Mouse (Mus musculus): ENCODE data around the gene Ube2s.
"Not testable (repeated sequence)": the region's sequence is repeated elsewhere in the genome, so short reads cannot be mapped to it uniquely, and the experiment has no call there.

The Ube2s gene

DNA sequence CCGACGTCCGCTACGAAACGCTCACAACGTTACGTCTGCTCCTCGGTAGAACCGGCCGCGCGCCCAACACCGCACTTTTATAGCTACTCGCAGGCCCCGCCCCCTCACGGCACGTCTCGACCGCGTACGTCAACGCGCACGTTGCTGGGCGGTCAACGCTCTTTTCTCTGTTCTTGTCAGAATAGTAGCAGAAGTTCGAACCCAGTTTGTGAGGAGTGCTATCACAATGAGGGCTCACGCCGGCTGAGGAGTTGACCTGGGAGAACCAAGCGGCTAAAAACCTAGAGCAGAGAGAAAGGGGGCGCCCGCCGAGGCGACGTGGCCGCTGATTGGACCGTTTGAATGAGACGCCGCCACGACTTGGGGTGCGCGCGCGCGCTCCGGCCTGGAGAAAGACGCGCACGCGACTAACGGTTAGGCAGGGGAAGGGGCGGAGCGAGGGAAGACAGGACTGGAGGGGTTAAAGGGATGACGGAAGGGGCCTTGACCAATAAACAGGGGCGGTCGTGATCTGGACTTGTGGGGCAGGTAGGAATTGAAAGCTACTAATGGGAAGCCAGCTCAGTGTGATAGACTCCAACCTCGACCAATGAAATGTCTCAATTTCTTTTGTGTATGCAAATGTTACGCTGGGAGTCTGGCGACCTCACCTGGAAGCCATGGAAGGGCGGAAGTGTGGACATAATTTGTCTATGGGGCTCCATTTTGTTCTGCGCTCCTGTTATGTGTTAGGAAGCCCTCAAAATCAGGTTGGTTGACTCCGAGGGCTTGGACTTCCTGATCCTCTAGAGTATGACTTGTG is at the start of gene Ube2s:
Gene Ube2s (minus strand): TSS at position 288 of the 802 bp plus-strand sequence.
- peak; percentile 97 for DNase-seq (ENCODE audit: low spot score)

DNA sequence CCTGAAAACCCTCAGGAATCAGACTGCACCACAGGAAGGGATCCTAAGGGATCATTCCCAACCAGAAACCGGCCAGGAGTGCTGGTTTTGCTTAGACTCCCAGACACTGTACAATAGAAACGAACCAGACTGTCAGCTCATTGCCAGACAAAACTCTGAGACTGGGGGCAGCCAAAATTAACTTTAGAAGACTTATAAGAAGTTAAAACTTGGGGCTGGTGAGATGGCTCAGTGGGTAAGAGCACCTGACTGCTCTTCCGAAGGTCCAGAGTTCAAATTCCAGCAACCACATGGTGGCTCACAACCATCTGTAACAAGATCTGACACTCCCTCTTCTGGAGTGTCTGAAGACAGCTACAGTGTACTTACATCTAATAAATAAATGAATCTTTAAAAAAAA is 48.5 kb upstream of the Ube2s start:
- not testable (repeated sequence) for DNase-seq (ENCODE audit: low spot score)

DNA sequence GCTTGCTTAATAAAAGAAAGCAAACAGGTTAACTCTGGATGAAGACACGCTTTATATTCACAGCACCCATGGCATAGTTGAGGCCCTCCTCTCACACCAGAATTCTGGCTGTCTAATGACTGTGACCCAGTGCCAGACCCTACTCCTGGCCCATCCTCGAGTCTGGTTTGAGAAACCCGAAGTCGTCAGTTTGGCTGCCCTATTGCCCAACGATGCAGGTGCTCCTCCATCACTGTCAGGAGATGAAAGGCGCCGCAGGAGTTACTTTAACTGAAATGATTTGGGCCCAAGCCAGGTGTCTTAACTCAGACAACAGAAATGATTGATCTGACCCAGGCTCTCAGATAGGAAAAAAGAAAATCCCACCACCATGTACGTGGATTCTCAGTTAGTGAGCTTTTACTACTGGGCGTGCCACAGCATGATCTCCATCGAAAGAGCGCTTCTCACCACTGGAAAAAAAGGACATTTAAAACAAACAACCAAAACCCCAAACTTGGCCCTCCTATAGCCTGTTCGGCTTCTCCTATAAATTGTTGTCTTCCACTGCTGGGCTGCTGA is 47.1 kb upstream of the Ube2s start:
- DNase-seq (ENCODE audit: low spot score) = no peak

DNA sequence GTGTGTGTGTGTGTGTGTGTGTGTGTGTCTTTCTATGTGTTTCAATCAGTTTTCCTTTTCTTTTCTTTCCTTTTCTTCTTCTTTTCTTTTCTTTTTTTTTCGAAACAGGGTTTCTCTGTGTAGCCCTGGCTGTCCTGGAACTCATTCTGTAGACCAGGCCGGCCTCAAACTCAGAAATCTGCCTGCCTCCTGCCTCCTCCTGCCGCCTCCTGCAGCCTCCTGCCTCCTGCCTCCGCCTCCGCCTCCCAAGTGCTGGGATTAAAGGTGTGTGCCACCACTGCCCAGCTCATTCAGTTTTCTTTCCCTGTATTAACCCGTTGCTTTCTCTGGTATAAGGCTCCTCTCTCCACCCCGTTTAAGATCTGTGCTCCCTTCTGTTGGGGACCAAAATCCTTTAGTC is 44.9 kb upstream of the Ube2s start:
- no peak for DNase-seq (ENCODE audit: low spot score)

DNA sequence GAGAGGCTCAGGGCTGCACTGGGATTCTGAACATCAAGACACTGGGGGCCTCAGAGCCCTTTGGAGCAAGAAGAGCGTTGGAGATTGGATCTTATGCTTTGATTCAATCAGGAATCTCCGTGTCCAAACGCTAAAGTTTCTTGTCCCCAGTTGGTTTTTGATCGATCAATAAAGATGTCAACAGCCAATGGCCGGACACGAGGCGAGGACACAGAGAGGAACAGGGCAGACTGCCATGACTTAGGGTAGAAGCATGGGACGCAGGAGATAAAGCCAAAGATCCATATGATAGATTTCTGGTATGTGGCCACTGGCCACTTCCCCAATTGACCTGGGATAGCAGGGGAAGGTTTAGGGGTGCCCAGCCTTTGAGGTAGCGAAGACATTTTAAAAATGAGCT is 44.1 kb upstream of the Ube2s start:
- no peak for DNase-seq (ENCODE audit: low spot score)

DNA sequence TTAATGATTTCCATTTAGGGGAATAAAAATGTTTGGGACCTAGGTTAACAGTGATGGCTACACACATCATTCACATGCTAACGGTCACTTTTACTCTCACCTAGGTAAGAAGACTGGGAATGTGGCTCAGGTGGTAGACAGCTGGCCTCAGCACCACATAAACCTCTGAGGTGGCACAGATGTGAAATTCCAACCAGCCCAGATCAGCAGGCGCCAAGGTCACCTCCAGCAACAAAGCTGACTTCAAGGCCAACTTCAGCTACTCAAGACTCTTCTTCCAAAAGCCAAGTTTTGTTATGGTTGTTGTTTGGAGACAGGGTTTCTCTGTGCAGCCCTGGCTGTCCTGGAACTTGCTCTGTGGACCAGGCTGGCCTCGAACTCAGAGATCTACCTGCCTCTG is 41.2 kb upstream of the Ube2s start:
- DNase-seq (ENCODE audit: low spot score) = no peak

DNA sequence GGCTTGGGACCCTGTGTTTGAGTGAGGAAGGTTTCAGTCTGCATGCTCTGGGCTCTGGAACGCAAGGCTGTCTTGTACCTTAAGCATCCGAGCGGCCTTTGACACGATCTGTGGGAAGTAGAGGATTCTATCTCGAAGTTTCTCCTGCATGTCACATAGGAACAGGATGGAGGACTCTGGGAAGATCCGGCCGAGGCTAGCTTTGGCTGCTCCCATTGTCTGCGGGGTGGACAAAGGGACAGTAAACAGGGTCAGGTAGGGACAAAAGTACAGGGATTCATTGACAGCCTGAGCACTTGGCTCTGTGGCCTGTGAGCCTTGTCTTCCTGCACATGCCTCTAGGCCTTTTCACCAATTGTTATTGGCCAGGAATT is 38.9 kb upstream of the Ube2s start:
- DNase-seq (ENCODE audit: low spot score) = no peak

DNA sequence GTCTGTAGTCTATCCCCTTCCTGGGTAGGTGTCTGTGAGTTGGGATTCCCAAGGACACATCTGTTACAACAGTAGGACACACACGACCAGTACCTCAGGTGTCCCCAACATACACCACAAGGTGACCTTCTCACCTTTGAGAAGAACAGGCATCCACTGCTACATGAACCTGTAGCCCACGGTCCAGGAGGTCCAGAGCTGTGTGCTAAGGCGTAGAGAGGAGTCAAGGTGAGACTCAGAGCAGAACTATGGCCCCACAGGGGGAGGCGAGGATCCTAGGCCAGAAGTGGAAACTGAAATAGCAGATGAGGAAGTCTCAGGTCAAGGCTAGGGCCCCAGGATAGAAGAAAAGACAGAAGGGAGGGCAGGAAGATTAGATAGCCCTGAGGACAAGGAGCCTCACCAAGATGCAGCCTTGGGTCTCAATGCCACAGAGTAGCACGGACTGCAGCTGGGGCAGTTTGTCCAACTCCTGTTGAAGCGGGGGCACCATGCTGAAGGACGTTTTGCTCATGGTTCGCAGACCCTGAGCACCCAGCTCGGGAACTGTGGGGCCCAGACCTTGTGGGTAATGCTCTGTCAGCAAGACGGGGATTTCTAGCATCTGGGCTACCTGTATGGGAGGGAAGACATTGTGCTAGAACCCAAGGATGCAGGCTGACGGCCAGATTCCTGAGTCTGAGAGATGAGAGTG is 38.4 kb upstream of the Ube2s start:
- no peak for DNase-seq (ENCODE audit: low spot score)

DNA sequence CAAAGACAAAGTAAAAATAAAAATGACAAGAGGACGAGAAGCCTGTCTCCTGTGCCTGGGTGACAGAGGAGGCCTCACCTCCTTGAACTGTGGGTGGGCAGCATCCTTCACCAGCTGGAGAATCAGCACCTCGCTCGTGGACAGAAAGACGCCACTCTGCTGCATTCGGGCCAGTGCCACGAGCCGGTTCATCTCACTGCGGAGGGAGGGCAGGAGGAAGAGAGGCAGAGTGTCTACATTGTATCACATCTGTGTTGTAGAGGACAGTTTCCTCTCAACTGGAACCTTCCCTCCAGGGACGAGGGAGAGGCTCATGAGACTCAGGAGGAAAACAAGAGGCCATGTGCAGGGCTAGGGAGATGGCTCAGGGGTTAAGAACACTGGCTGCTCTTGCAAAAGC is 37.0 kb upstream of the Ube2s start:
- no peak for DNase-seq (ENCODE audit: low spot score)

DNA sequence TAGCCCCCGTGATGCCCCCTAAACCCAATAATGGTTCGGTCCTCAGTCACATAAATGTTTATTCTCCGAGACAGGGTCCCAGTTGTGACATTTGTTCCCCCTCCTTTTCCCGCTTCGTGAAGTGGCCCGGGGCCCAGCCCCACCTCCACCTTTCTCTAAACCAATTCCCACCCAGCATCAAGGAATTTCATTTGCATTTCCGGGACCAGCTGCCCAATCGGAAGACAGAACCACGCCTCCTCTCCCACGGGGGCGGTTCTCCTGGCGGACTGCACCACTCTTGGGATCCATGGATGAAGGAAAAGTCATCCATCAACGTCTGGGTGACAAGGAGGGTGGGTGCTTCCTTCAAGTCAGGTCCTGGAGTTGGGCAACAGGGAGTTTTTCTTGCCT is 32.5 kb upstream of the Ube2s start:
- DNase-seq (ENCODE audit: low spot score) = no peak

DNA sequence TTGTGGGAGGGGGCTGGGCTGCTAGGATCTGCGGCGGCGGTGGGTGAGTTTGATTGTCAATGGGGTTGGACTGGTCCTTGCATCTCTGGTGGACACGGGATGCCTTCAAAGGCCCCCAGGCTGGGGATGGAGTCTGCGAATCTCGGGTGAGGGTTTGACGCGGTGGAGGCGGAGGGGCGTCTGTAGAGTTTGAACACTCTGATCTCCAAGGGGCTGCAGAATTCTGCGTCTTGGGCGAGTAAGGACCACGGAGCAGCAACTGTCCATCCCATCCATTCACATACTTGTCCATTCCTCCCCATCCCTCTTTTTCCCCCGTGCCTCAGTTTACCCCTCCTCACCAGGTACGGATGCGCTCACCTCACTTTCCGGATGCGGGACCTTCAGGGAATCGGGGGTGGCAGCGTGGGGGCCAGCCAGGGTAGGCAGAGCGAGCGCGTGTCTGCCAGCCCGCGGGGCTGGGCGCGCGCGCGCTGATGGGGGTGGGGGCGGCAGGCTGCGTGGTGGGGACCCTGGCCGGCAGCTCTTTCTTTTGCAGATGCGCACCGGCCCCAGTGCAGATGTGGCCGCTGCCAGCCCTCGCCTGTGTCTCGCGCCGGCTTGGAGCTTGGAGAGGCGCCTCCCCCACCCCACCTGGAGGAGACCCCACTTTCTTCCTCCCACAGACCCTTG is 32.0 kb upstream of the Ube2s start, which contains the start of gene Shisa7:
Gene Shisa7 (minus strand): TSS at position 452 of the 672 bp plus-strand sequence.
- no peak for DNase-seq (ENCODE audit: low spot score)

DNA sequence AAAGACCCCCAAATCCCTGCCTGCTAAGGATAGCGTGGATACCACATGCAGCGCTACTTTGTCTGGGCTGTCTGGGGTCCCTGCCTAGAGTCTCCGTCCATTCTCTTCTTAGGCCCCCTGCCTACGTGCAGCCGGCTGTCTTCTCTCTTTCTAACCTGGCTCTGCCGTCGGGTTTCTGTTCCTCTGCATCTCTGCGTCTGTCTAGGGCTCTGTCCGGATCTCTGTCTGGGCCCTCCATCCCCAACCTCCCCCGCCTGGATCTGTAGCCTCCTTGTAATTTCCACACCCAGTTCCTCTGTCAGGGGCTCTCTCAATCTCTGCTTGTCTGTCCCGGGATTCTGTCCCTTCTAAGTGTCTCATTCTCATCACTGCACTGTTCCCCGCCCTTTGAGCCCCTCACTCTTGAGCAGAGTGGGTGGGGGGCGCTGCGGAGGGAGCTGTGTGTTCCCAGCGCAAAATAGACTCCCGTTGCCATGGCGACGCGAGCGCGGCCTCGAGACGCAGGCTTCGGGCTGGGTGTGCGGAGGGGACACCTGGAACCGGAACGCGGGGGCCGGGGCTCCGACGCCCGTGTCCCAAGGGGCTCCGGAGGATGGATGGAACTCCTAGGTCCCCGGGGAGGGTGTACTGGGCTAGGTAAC is 31.3 kb upstream of the Ube2s start:
- no peak for DNase-seq (ENCODE audit: low spot score)

DNA sequence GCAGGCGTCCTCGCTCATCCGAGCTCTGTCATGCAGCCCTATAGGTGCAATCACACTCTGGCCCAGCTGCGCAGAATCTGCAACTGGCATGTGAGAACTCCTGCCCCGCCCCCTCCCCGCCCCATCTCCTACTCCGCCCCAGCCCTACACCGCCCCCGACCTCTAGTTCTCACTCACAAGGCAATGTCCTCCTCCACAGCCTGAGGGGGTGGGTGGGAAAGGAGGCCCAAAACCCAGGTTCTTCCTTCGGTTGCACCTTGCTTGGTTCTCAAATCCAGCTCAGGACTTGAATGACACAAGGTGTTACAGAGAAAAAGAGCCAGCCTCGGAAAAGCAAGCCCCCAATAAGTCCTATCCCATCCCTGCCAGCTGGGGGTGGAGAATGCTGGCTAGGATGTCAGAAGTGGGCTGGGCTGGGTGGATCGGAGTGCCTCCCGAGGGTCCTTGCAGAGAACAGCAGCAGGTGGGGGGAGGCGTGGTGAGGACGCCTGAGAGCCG is 30.3 kb upstream of the Ube2s start:
- no peak for DNase-seq (ENCODE audit: low spot score)

DNA sequence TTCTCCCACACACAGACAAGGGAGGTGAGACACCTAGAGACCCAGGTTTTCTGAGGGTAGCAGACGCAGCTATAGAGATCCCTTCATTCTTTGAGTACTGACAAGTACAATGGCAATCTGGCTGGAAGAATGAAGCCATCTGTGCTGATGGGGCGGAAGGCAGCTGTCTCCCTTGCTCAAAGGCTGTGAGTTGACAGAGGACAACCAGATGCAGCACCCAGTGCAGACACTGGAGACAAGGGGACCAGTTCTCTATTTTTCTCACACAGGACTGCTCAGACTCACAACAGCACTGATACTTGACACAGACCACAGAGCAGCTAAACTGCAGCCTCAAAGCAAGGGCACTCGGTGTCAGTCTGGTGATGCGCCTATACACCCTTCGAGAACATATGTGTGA is 29.7 kb upstream of the Ube2s start:
- no peak for DNase-seq (ENCODE audit: low spot score)

DNA sequence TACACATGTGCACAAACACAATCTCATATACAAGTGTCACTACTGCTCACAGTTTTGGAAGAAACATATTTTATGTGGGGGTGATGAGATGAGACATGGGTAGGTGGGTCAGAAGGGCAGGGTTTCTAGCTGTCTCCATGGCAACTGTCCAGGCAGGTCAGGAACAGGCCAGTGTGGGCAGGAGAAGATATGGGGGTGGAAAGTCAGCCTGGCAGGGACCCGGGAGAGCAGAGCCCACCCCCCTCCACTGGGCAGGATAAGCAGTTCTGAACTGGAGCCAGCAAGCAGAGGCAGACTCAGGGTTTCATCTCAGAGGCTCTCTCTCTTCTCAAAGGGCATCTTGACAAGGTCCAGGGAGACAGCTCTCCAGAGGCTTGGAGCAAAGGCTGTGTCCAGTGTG is 25.2 kb upstream of the Ube2s start:
- DNase-seq (ENCODE audit: low spot score) = no peak

DNA sequence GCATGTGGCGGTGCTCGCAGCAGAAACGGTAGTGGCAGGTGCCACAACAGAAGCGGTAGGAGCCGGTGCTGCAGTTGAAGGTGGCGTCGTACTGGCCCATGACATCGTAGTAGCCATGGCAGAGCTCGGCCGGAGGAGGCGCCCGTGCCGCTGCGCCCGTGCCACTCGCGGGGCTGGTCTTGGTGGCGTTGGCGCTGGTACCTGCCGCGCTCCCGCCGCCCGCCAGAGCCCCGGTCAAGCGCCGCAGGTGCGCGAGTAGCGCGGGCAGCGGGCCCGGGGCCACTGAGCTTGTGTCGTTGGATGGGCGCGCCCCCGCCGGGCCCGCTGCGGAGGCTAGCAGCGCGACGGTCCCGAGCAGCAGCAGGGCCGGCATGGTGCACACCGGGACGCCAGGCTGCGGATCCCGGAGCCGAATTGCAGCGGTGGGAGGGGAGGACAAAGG is 24.0 kb upstream of the Ube2s start:
- DNase-seq (ENCODE audit: low spot score) = no peak

DNA sequence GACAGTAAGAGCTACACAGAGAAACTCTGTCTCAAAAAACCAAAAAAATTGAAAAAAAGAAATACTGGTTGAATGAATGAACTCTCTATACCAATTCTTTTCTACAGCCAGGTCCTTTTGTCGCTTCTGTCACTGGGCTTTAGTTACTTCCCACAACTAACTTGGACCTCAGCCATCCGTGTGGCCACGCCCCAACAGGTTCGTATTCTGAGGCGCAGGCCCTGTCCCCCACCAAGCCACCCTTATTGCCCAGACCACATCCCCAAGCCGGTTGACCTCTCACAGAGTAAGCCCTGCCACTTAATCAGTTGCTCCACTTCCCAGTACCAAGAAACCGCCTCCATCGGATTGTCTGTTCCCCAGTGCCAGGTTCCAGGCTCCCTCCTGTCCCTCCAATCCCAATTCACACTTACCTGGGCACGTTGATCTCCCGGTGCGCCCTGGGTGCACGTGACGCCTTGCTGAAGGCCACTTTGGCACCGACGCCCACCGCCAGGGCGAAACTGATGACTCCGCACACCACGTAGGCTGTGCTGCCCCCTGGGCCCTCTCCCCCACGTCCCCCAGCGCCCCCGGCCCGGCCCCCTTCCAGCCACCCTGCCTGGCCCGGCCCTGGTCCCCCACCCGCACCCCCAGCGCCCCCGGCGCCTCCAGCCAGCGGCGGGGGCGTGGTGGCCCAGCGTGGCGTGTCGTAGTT is 23.4 kb upstream of the Ube2s start:
- no peak for DNase-seq (ENCODE audit: low spot score)

DNA sequence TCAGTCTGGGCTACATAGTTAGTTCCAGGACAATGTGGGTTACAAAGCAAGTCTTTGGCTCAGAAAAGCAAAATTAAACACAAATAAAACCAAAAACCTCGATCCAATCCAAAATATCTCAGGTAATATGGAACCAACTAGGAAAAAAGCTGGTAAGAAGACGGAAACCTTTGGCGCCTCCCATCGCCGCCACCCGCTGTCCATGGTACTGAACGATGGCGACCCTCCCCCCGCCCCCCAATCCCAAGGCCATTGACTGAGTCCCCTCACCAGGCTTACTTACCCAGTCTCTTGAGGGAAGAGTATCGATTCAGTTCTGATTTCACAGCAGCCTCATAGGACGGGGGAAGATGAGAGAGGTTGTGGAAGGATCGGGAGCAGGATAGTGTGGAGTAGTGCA is 18.1 kb upstream of the Ube2s start:
- no peak for DNase-seq (ENCODE audit: low spot score)

DNA sequence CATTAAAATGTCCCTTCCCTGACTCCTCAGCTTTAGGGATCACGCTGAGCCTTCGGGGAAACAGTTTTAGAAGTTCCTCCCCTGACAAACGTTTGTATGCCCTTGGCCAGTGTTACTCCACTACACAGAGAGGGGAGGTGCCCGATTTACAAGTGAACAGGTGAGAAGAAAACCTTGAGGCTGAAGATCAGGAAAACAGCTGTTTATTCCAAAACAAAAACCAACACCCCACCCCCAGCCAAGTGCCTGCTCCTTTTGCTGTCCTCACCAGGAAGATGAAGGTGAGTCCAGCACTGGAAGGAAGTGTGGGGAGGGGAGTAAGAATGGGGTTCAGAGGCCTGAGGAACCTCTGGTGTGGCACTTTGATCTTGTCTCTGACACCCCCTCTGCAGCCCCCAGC is 13.0 kb upstream of the Ube2s start:
- DNase-seq (ENCODE audit: low spot score) = no peak

DNA sequence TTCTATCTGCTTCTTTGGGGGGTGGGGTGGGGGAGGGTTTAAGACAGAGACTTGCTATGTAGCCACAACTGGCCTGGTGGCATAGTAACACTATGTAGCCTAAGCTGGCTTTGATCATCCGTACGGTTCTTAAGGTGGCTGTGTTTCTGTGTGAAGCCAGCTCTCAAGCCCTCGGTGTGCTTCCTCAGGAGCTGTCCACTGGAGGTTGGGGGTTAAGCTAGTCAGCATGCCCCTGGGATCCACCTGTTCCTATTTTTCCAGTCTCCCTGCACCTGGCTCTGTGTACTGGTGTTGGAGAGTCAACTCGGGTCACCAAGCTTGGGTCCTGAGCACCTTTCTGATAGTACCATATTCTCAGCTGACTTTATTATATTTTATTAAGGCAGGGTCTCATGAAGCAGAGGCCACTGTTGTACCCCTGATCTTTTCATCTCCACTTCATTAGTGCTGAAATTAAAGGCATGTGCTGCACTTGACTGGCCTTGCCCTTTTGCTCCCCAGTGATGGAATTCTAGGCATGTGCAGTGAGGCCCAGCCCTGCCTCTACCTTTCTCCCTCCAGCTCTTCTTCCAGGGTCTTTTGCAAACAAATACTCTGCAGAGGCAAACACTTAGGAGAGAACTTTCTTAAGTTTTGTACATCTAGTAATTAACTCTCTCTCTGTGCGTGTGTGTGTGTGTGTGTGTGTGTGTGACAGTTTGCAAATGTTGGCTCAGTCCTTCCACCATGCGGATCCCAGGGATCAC is 9.9 kb upstream of the Ube2s start:
- no peak for DNase-seq (ENCODE audit: low spot score)

DNA sequence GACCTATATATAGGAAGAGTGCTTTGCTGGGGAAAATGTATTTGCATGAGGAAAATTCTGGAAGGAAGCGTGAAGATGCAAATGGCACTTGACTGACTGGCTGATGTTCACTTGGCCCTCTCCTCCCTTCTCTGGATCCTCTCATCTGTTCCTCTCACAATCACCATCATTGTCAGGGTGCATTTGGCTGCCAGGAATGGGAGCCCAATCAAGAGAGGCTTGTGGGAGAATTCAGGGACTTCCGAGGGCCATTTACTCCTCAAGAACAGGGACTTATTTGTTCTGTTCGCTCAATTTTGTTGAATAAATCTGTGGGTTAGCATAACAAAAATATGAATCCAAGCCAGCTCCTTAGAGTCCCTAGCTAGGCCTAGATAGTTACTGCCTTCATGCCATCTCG is 9.3 kb upstream of the Ube2s start:
- no peak for DNase-seq (ENCODE audit: low spot score)

Measured in ovary, postnatal 10 days (tissue).